Mouse (Mus musculus) NIH3T3 (cell line): ENCODE results near the gene Spock1.
"Not testable (repeated sequence)": the region's sequence is repeated elsewhere in the genome, so short reads cannot be mapped to it uniquely, and the experiment has no call there.

Experiments used
- DNase-seq: peaks from one replicate; pipeline ENCODE4 v3.0.0-alpha.2; 2012; ENCODE audit warnings: low read depth

The Spock1 gene

DNA sequence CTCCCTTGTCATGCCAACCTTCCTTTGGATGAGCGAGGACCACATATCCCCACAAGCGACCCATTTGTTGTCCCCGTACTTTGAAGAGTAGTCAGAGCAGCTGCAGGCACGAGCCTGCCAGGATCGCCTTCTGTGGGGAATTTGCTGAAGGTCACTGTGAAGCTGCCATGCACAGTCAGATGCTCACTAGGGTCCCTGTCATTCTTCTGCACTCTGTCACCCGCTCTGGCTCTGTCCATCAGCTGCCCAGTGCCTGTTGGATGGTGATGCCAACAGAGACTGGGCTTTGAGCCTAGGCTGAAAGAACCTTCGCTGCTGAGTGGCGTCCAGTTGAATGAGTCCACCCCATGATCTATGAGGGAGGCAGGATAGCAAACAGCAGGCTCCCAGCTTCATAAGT, 419.2 kb downstream of the Spock1 start:
- no peak for DNase-seq

DNA sequence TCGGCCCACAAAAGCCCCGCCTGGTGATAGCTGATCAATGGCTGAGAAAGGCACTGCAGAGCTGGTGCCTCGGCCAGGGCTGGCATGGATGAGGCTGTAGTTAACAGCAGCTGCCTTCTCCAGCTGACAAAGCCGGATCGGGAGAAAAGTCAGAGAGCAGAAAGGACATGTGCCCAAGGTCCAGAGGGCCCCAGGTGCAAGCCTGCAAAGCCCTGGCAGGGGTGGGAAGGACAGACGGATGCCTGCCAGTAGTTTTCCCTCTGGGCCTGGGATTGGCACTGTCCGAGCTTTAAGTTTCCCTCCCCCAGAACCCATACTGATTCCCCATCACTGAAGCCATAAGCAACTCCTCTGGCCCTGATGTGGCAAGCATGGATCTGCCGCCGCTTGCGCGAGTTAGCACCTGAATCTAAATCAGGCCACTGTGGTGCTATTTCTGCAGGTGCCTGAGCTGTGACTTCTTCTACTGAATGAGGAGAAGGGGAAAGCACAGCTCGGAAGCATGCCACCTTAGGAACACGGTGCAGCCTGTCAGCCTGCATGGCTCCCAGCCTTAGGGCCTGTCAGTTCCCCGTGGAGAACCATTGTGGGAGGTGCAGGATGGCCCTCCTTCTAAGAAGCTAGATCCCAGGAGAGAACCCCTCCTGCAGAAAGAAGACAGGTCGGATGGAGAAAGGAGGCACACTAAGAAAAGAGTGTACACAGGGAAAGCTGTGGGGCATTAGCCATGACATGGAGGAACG, 423.5 kb downstream of the Spock1 start:
- DNase-seq: no peak

DNA sequence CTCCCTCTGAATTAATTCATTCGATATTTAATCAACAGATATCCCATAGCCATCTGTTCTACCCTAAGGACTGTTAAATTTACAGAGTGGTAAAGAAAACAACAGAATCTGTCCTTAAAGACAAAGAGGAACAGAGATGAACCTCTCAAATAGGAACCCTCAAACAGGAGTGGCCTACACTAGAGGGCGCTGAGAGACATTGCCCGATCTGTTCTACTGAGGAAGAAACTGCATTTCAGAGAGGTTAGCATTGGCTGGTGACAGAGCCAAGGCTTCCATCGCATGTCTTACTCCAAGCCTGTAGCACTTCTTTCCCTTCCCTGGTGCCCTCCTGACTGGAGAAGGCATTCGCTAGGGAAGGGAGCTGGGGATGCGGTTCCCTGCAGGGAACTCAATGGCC, 431.4 kb downstream of the Spock1 start:
- no peak for DNase-seq

DNA sequence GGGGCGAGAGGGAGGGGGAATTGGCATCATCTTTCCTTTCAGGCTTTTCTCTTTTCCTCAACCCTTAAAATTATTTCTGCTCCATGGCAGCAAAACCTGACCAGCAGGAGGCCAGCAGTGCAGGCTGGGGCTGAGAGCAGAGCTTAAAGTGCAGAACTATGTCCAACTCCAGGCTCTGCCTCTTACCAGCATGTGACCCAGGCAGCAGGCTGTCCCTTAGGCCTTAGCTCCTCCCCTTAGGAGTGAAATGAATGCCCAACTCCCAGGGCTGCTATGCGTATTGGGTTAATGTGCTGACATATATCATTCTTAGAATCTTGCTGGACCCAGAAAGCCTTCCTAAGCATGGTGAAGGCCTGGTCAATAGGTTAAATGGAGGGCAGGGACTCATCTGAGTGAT, 434.1 kb downstream of the Spock1 start:
- DNase-seq: no peak

DNA sequence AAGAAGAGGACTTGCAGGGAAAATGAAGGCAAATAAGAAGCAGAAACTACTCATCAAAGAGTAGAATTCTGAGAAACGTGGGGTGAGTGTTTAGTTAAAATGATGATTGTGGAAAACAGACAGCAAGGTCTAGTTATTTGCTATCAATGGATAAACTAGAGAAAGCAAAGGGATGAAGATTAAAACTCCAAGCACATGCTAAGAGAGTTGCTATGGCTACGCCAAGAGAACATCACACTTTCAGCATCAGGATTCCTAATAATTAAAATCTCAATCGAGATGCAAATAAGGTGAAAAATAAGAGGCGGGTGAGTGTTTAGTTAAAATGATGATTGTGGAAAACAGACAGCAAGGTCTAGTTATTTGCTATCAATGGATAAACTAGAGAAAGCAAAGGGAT, 437.2 kb downstream of the Spock1 start:
- DNase-seq: not testable (repeated sequence)

DNA sequence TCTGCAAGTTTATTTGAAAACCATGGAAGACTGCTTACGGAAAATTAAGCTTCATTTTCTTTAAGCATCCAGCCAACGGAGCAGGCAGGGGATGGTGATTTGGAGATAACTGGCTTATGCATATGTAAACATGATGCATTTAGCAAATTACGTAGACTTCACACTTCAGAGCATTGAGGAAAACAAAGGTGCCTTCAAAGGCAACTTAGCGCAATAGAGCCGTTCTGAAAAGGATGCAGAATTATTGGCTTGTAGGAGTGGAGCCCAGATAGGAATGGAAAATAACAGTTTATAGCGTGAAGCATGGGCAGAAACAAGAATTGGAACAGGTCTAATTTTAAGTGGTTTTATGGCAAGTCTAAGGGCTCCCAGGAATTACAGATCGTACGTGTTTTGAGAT, 448.2 kb downstream of the Spock1 start:
- no peak for DNase-seq

DNA sequence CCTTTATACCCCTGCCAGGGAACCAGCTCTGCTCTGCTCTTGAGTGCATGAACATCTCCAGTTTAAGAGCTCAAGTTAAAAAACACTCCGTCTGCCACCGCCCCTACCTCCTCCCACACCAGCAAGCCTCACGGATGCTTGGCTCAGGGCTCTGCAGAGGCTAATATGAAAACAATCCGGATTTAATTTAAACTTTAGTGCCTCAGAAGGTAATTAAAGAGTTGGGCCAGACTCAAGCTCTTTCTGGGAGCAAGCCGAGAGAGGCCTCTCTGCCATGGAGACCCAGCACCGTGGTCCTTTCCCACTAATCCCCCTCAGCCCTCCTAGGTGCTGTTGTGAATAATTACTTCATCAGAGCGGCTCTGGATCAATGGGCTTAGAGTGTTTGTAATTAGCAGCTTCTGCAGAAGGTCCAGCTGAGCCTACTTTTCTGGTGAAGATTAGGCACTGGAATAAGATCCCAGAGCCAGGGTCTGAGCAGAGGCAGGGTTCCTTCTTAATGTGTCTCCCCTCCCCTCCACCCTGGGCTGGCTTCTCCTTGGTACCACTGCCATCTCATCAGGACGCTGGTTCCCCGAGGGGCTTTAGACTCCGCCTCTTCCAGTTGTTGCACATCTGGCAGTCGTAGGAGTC, 457.8 kb downstream of the Spock1 start:
- DNase-seq: no peak

DNA sequence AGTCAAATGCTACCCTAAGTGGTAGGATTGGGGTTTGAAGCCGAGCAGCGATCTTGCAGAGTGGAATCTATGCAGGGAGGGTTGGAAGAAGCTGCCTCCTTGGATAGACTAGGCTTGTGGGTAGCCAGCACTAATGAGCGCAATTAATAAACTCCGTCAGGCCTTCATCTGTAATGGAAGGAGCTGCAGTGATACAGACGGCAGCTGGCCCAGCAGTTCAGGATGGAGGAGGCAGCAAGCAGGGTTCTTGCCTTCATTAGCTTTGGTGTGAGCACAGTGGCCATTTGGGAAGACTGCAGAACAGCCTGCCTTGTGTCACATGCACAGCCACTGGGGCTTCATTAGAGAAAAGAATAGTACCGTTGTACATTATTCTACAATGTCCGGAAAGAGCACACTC, 459.2 kb downstream of the Spock1 start:
- DNase-seq: no peak

DNA sequence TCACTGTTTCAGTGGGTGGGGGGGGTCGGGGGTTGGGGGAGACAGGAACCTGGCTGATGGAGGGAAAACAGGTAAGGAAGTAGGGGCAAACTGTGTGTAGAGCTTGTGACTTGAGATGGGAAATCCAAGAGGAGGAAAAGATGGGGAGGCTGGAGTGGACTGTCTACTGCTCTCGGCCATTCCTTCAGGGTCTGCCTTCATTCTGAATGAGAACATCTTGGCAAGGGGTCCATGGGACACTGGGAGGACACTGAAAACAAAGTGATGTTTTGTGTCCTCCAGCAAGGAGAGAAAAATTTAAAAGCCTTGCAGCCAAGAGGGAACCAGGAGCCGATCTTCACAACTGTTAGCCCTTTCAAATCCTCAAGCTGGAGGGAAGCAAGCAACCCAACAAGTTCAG, 463.2 kb downstream of the Spock1 start:
- no peak for DNase-seq

DNA sequence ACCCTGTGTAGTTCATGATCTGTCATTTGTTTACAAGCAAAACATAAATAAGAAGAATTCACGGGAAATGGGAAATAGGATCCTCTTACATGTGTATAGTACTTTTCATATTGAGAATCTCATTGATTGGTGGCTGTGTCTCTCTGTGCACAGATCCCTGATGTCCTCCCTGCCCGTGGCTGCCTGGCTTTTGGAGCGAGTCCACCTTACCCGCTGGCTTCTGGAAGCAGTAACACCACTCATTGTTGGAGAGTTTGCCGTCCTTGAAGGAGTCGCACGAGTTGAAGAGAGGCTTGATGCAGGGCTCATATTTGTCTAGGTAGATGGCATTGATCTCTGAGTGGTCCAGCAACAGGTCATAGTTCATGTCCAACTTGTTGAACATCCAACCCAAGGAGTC, 468.0 kb downstream of the Spock1 start:
- no peak for DNase-seq

DNA sequence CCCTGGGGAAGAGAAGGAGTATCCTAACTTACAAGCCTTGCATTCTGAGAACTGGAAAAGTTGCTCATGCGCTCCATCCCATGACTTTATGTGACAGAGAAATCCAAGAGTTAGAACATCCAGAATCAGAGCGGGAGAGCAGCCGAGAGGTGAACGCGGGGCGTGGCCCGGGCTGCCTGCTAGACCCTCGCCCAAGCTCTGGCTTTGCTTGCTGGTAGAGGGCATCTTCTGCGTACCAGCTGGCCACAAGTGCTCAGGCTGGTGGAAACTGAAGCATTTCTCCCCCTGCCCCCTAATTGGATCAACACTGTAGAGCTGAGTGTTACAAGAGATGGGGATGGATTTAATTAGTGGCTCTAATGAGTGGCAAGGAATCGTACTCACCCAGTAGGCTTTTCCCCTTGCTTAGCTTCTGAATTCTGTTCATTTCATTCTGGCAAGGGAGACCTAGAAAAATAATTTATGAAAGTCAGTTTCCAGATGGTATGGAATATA, 472.4 kb downstream of the Spock1 start:
- DNase-seq: no peak

DNA sequence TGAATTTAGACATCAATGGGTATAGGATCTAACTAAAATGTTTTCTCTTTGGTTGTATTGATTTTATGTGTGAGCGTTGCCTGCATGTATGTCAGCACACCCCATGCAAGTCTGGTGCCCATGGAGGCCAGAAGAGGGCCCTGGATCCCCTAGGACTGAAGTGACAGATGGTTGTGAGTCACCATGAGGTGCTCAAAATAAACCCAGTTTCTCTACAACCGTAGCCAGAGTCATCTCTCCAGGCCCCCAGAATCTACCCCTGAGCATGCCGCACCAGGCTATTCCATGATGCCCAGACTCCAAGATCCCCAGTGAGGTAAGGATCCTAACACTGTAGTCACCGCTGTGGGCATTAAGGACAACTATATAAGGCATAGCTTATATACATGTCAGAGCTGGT, 474.3 kb downstream of the Spock1 start:
- no peak for DNase-seq

DNA sequence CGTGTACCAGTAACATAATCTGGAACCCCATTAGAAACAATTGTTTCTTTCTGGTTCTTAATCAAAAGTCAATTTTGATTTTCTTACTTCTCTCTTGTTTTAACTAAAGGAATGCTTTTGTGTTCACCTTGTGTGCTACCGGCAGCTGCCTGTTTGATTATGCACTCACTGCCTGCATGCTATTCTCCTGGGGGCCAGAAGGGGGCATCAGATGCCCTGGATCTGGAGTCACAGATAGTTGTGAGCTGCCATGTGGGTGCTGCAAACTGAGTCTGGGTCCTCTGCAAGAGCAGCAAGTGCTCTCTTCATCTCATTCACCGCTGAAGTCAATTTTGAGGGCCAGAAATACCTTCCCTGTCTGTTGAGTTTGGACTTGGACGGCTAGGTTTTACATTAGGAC, 476.3 kb downstream of the Spock1 start:
- DNase-seq: no peak

DNA sequence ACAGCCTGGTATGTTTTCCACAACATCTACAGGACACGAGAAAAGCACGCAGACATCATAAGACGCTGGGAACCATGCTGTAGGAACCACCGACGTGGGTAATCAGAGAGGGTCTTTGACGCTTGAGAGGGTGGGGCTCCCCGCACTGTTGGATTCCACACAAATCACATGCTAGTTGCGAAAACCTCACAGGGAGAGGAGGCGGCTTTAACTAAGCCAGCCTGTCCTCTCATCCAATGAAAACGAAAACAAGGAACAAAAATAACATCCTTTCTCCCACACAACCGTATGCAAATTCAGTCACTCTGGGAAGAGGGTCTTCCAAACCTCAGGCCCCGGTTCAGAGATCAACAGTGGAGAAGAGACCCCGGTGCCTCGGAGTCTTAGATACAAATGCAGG, 479.3 kb downstream of the Spock1 start:
- DNase-seq: no peak

DNA sequence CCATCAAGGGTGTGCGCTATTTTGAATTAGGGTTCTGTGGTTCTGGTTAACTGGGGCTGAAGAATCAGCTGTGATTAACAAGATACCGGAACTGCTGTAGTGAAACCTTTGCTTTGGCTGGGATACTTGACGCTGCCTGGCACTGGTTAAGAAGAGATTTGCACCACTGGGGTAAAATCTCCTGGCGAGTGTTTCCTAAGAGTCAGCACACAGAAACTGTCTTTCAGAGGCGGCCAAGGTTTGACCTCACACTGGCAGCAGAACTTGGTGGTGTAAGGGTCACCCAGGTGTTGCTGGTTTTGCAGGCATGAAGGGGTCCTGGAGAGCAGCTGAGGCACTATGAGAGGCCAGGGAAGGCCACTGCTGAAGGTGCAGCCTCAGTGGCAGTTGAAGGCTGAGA, 489.4 kb downstream of the Spock1 start:
- DNase-seq: no peak

DNA sequence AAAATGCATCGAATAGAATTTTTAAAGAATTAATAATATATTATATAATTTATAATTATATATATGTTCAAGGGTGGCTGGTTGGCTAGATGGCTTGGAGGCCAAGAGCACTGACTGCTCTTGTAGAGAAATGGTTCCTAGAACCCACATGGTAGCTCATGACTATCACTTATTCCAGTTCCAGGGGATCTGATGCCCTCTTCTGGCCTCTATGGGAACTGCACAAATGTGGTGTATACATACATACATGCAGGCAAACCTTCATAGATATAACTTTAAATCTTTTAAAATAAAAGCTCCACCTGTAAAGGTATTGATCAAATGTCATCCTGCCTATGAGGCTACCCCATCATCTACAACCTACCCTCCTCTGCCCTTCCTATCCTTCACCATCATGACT, 493.4 kb downstream of the Spock1 start:
- no peak for DNase-seq

DNA sequence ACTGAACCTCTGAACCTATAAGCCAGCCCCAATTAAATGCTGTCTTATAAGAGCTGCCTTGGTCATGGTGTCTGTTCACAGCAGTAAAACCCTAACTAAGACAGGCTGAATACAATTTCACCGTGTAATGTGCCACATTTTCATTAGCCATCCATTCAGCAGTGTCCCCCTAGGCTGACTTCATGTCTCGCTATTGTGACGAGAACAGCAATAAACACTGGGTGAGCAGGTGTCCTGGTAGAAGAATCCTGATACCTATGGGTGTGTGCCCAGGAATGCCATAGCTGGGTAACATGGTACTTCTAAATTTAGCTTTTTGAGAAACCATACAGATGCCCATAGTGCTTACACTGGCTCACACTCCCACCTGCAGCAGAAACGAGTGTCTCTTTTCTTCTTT, 500.5 kb downstream of the Spock1 start:
- no peak for DNase-seq

DNA sequence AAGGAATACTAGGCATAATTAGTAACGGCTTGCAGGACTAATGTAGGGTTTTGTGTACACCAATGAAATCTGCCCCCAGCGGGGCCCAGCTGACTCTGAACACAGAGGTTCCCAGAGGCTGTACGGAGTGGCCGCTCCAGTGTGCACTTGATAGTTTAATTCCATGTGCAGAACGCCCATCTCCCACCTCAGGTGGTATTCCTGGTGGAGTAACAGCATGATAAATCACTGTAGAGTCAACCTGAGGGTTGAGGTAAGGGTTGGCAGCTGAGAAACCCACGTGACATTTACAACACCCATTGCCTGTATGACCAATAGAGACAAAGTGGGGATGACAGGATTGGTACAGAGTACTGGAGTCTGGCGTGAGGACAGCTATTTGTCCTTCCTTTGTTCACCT, 505.7 kb downstream of the Spock1 start:
- no peak for DNase-seq

DNA sequence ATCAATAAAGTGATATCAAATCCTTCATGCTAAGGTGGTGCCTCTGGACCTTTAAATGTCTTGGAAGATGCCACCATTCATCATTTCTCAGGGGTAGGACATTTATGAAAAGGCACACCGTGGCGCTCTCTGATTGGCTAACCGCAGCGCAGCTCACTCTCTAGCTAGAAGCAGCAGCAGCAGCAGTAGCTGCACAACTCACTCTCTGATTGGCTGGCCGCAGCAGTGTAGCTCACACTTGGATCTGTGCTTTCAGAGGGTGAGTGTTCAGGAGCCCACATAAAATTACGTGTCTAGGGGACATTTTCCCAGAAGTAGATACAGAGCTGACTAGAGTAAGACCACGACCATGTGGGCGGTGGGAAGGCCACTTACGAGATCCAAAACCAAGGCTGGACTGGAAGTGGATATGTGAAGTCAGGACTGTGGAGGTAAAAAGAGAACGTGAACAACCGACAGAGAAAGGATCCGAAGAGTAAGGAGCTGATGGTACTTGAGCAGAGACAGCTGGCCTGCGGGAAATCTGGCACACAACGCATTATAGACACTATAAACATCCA, 535.9 kb downstream of the Spock1 start:
- no peak for DNase-seq
